Comparison of ENCODE assay signal across 11 mouse cellular contexts in the genomic region with DNA sequence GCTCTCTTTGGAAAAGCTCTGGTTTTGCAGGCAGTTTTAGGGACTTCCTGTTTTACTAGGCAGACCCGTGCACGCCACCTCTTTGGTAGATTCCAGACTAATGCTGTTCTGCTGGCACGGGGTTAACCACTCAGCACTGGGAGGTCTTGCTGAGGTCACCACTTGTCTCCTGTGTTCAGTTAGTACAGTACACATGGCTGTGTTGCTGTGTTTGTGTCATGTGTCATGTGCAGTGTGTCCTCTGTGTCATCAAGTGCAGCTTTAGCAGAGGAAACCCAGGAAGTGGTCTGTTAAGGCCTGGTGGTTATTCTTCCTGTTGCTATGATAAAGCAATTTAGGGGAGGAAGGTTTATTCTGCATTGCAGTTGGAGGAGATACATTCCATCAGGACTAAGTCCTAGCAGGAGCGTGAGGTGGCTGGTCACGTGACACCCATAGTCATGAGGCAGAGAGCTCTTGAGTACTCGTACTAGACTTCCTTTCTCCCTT. TPM values are rescaled to one million over a fixed set of nuclear protein-coding genes. Genes with fewer than 3 reads are reported as not detected.
DNase-seq lines count a peak whose midpoint lies in the region; ATAC-seq and TF ChIP-seq lines count a peak whose summit lies in the region.
"Had no signal": no experiment of that assay in that cellular context is flagged by ENCODE, and none has a peak within 500 bp of the region (broad histone marks: within the 10 kb centered on the region; RNA-seq: fewer than 3 reads in every experiment).

No protein-coding gene starts in this region.

- no peaks in the 10 kb centered on the region for H3K4me1 ChIP-seq in cerebellum, adult 2 months (ENCODE audit: control insufficient read depth, insufficient read depth, low read length)

- DNase-seq in 416B (ENCODE audit: low read depth) = peak; percentile 96
- DNase-seq in cerebellum, postnatal 10 days = no peak
- no peak for DNase-seq in frontal cortex, postnatal 25 days (ENCODE audit: low spot score in 2 of 2)
- no peak for DNase-seq in urinary bladder, postnatal 14 days (ENCODE audit: low spot score)
- DNase-seq in cerebellum, adult 2 months = no peak
- DNase-seq: cerebellum, adult 9-10 months; left cerebral cortex, postnatal 4 days had no signal

- H3K27me3 ChIP-seq in cerebellum, adult 2 months (ENCODE audit: control insufficient read depth, insufficient read depth, low read length) = no peaks in the 10 kb centered on the region

- 80% methylated on average over 6 of the region's 6 CpGs for WGBS in cerebellum, adult 2 months

- H3K4me3 ChIP-seq in cerebellum, adult 2 months (replicated peaks; ENCODE audit: insufficient read depth, low read depth, low read length) = no peak overlapping the region

- no peak for TF ChIP-seq CTCF in cerebellum, adult 2 months (IDR thresholded peaks at IDR 0.05; ENCODE audit: borderline replicate concordance, insufficient read depth, low read depth, low read length)

- H3K27ac ChIP-seq in cerebellum, adult 2 months (ENCODE audit: insufficient read depth, low read length) = no peak overlapping the region
- H3K27ac ChIP-seq: hindbrain, postnatal 0 days had no signal

- TF ChIP-seq POLR2A in cerebellum, adult 2 months (IDR thresholded peaks at IDR 0.05; ENCODE audit: borderline replicate concordance, insufficient read depth, low read length) = no peak

- peak; percentile 92 for ATAC-seq in CD4-positive, CD25-positive, alpha-beta regulatory T cell, adult 4 months
- ATAC-seq in inflammation-experienced regulatory T-cells, adult 6 months = peak; percentile 91
- ATAC-seq in megakaryocyte-erythroid progenitor cell, adult 5-6 weeks (replicated peaks; ENCODE audit: low FRiP score, low TSS enrichment, poor library complexity, severe bottlenecking) = peak; percentile 27
- ATAC-seq: hindbrain, postnatal 0 days had no signal

RNA-seq across cellular contexts. Expression of a gene that starts 10.4 kb away (rescaled TPM):
- 10 to 100 TPM; 23.8 to 25.2 TPM for polyA plus RNA-seq in CD4-positive, CD25-positive, alpha-beta regulatory T cell, adult 4 months (2017; shearing (Covaris generic))
- 10 to 100 TPM; 23.3 to 25.2 (median 25.1) TPM for polyA plus RNA-seq in inflammation-experienced regulatory T-cells, adult 6 months (2017; shearing (Covaris generic))
- total RNA-seq in megakaryocyte-erythroid progenitor cell, adult 5-6 weeks (2014; fragmentation: Nextera tagmentation) = 6.5 and 8.0 TPM in 2 replicates
- total RNA-seq in megakaryocyte-erythroid progenitor cell, adult 5-6 weeks (2017) = 2.0 and 5.6 TPM in 2 replicates
- polyA plus RNA-seq in cerebellum, adult 2 months (2012; rRNA removed) = 20.0 and 20.1 TPM in 2 replicates

RNA-seq across cellular contexts. Expression of a gene that starts 26.4 kb away (rescaled TPM):
- 10 to 100 TPM; 20.2 to 23.1 TPM for polyA plus RNA-seq in CD4-positive, CD25-positive, alpha-beta regulatory T cell, adult 4 months (2017; shearing (Covaris generic))
- 10 to 100 TPM; 18.9 to 24.1 (median 21.5) TPM for polyA plus RNA-seq in inflammation-experienced regulatory T-cells, adult 6 months (2017; shearing (Covaris generic))
- 38.6 and 46.5 TPM in 2 replicates for total RNA-seq in megakaryocyte-erythroid progenitor cell, adult 5-6 weeks (2014; fragmentation: Nextera tagmentation)
- total RNA-seq in megakaryocyte-erythroid progenitor cell, adult 5-6 weeks (2017) = 3.7 and 10.0 TPM in 2 replicates
- polyA plus RNA-seq in cerebellum, adult 2 months (2012; rRNA removed) = 4.8 and 5.5 TPM in 2 replicates

RNA-seq across cellular contexts. Expression of a gene that starts 26.5 kb away (rescaled TPM):
- 10 to 100 TPM in 1 of 2 experiments, 1 to 10 TPM in 1; 9.4 to 11.9 TPM for polyA plus RNA-seq in CD4-positive, CD25-positive, alpha-beta regulatory T cell, adult 4 months (2017; shearing (Covaris generic))
- polyA plus RNA-seq in inflammation-experienced regulatory T-cells, adult 6 months (2017; shearing (Covaris generic)) = 10 to 100 TPM in 1 of 3 experiments, 1 to 10 TPM in 2; 6.2 to 13.5 (median 9.4) TPM
- total RNA-seq in megakaryocyte-erythroid progenitor cell, adult 5-6 weeks (2014; fragmentation: Nextera tagmentation) = 26.4 and 27.1 TPM in 2 replicates
- total RNA-seq in megakaryocyte-erythroid progenitor cell, adult 5-6 weeks (2017) = 14.8 and 22.3 TPM in 2 replicates
- 18.8 and 19.1 TPM in 2 replicates for polyA plus RNA-seq in cerebellum, adult 2 months (2012; rRNA removed)

RNA-seq across cellular contexts. Expression of a gene that starts 53.7 kb away (rescaled TPM):
- polyA plus RNA-seq in CD4-positive, CD25-positive, alpha-beta regulatory T cell, adult 4 months (2017; shearing (Covaris generic)) = 10 to 100 TPM; 41.1 to 62.2 TPM
- 10 to 100 TPM; 31.2 to 49.1 (median 47.2) TPM for polyA plus RNA-seq in inflammation-experienced regulatory T-cells, adult 6 months (2017; shearing (Covaris generic))
- 53.7 and 58.7 TPM in 2 replicates for total RNA-seq in megakaryocyte-erythroid progenitor cell, adult 5-6 weeks (2014; fragmentation: Nextera tagmentation)
- total RNA-seq in megakaryocyte-erythroid progenitor cell, adult 5-6 weeks (2017) = 49.5 and 97.3 TPM in 2 replicates
- polyA plus RNA-seq in cerebellum, adult 2 months (2012; rRNA removed) = 78.6 and 82.5 TPM in 2 replicates

Comparison
In these comparisons a context has a peak if more than half of its experiments do, and no peak if none do; other contexts are left out.
1. ATAC-seq: peak in every context shown above with its lines; median percentile 92 in CD4-positive, CD25-positive, alpha-beta regulatory T cell, adult 4 months; 91 in inflammation-experienced regulatory T-cells, adult 6 months; 27 in megakaryocyte-erythroid progenitor cell, adult 5-6 weeks.